Mouse (Mus musculus): ENCODE data around the gene Dars. TPM values are rescaled to one million over a fixed set of nuclear protein-coding genes. Genes with fewer than 3 reads are reported as not detected.

Dars gene
- polyA plus RNA-seq, 1 experiment from 2014 or later = 58.1 TPM

Other genes with a start within 250 kb of the Dars start
- 51.8 and 52.1 TPM in 2 replicates for gene Ubxn4, start 173.4 kb downstream of the Dars start, polyA plus RNA-seq (2014; fragmentation: Nextera tagmentation; extraction: Ambion mirVana)
- 0.07 and 0.09 TPM in 2 replicates for gene Lct, start 89.0 kb downstream of the Dars start, polyA plus RNA-seq (2014; fragmentation: Nextera tagmentation; extraction: Ambion mirVana)
- 138 and 155 TPM in 2 replicates for gene Mcm6, start 57.7 kb downstream of the Dars start, polyA plus RNA-seq (2014; fragmentation: Nextera tagmentation; extraction: Ambion mirVana)
- gene Cxcr4, start 174.9 kb upstream of the Dars start, polyA plus RNA-seq (2014; fragmentation: Nextera tagmentation; extraction: Ambion mirVana) = 2.4 and 2.9 TPM in 2 replicates

All from heart, embryonic 14.5 days (tissue).